Mouse (Mus musculus) liver, embryonic 16.5 days (tissue): ENCODE measurements around the gene Usp5. TPM values are rescaled to one million over a fixed set of nuclear protein-coding genes. Genes with fewer than 3 reads are reported as not detected.

Source experiments
- ATAC-seq: fragments of 200-750 bp; cut with Nextera tagmentation; 2 replicates; pipeline ENCODE4 v1.8.0; 2017; ENCODE audit warnings: low read depth, mild to moderate bottlenecking, moderate number of reproducible peaks, moderate library complexity
- H3K27ac ChIP-seq: fragments of 300-500 bp; sonication (generic); 2 replicates; pipeline ENCODE4 v1.5.1; 2014; ENCODE audit warnings: mild to moderate bottlenecking, low read length
- H3K27me3 ChIP-seq: fragments of 300-500 bp; sonication (generic); 2 replicates; pipeline ENCODE4 v1.6.1; 2014; ENCODE audit warnings: low read depth, low read length, mixed read lengths; ENCODE audit not compliant: control insufficient read depth, insufficient read depth
- H3K36me3 ChIP-seq: fragments of 300-500 bp; sonication (generic); 2 replicates; pipeline ENCODE4 v1.6.1; 2014; ENCODE audit warnings: mild to moderate bottlenecking; ENCODE audit not compliant: control insufficient read depth, insufficient read depth
- H3K4me1 ChIP-seq: fragments of 300-500 bp; sonication (generic); 2 replicates; pipeline ENCODE4 v1.6.1; 2014; ENCODE audit warnings: low read depth, low read length, mixed read lengths; ENCODE audit not compliant: control insufficient read depth
- H3K4me2 ChIP-seq: fragments of 300-500 bp; sonication (generic); 2 replicates; pipeline ENCODE4 v1.6.1; 2014; ENCODE audit warnings: low read depth, low read length, mixed read lengths
- H3K4me3 ChIP-seq: fragments of 300-500 bp; sonication (generic); 2 replicates; pipeline ENCODE4 v1.5.1; 2014; ENCODE audit warnings: low read depth, mild to moderate bottlenecking, low read length
- H3K9ac ChIP-seq: fragments of 300-500 bp; sonication (generic); 2 replicates; pipeline ENCODE4 v1.6.1; 2014; ENCODE audit warnings: low read depth, low read length
- H3K9me3 ChIP-seq: fragments of 300-500 bp; sonication (generic); replicated peaks from 2 replicates; pipeline ENCODE4 v1.6.1; 2016; ENCODE audit warnings: low read length; ENCODE audit not compliant: control insufficient read depth
- WGBS: fragments of 180-500 bp; shearing (Covaris S2); extraction: QIAGEN DNeasy Blood & Tissue Kit; methylation state at CpG from one replicate; pipeline ENCODE4 v1.1.7; 2014; ENCODE audit not compliant: insufficient replicate concordance; 5-methylcytosine and 5-hydroxymethylcytosine counted together
- polyA plus RNA-seq: library from polyadenylated mRNA; unstranded; fragments of >200 nt; fragmentation: Nextera tagmentation; extraction: Ambion mirVana; gene quantifications from 2 replicates; pipeline ENCODE4 v1.2.1, GENCODE M21; 2015

Gene Usp5
- polyA plus RNA-seq, 1 experiment from 2014 or later, result 52.7 TPM

DNA sequence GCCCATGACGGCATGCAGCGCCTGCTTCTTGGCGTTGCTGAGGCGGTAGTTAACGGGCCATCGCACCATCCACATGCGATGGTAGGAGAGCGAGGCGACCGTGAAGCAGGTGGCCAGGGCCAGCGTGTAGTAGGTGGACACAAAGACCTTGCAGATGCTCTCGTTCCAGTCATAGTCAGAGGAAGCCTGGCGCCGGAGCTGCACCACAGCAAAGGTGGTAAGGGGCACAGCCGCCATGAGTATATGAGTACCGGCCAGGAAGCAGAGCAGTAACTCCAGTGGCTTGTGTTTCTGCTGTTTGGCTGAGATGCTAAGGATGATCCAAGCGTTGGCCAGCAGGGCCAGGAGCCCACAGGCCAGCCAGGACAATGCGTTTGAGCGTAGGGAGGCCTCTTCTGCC lies 32.0 kb upstream of the Usp5 start:
- H3K9ac ChIP-seq, result no peak overlapping the region
- no peaks in the 10 kb centered on the region for H3K9me3 ChIP-seq
- no peaks in the 10 kb centered on the region for H3K36me3 ChIP-seq
- no peak overlapping the region for H3K4me2 ChIP-seq
- no peak overlapping the region for H3K4me3 ChIP-seq
- H3K27me3 ChIP-seq, result peaks cover 84% of the 10 kb centered on the region
- H3K27ac ChIP-seq, result no peak overlapping the region
- peaks cover 5% of the 10 kb centered on the region; the same call in 1 of the 2 replicates for H3K4me1 ChIP-seq
- WGBS, result 78% methylated on average over 19 of the region's 19 CpGs
- no peak for ATAC-seq

DNA sequence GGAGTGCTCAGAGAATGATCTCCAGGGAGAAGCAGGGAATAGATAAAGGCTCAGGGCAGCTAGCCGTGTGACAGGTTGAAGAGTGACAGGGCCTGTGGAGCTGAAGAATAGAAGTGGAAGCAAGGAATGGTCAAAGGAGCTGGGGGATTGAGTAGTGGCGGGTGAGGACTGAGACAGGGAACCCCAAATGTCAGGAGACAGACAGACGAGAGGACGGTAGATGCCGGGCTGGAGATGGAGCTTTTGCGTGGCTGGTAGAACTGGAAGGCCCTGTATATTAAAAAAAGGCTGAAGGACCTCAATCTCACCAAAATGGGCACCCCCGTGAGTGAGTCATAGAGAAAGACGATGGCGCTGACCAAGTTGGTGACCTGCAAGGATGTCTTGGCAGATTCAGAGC lies 31.2 kb upstream of the Usp5 start:
- ATAC-seq, result no peak
- Histone ChIP-seq H3K36me3 (no peaks in the 10 kb centered on the region), H3K9ac (no peak overlapping the region), H3K4me1 (peaks cover 5% of the 10 kb centered on the region; the same call in 1 of the 2 replicates), H3K4me2 (no peak overlapping the region), H3K27ac (no peak overlapping the region), H3K27me3 (peaks cover 88% of the 10 kb centered on the region), H3K9me3 (no peaks in the 10 kb centered on the region), H3K4me3 (no peak overlapping the region)
- 65% methylated on average over 9 of the region's 9 CpGs for WGBS

GRCm38 (mm10) chr6:124859725-124860124 lies 30.4 kb upstream of the Usp5 start:
- Histone ChIP-seq H3K27me3 (peaks cover 84% of the 10 kb centered on the region), H3K36me3 (no peaks in the 10 kb centered on the region), H3K27ac (no peak overlapping the region), H3K4me1 (peaks cover 5% of the 10 kb centered on the region; the same call in 1 of the 2 replicates), H3K4me3 (no peak overlapping the region), H3K4me2 (no peak overlapping the region), H3K9ac (no peak overlapping the region), H3K9me3 (no peaks in the 10 kb centered on the region)
- no peak for ATAC-seq
- WGBS, result 3% methylated on average over 12 of the region's 12 CpGs

DNA sequence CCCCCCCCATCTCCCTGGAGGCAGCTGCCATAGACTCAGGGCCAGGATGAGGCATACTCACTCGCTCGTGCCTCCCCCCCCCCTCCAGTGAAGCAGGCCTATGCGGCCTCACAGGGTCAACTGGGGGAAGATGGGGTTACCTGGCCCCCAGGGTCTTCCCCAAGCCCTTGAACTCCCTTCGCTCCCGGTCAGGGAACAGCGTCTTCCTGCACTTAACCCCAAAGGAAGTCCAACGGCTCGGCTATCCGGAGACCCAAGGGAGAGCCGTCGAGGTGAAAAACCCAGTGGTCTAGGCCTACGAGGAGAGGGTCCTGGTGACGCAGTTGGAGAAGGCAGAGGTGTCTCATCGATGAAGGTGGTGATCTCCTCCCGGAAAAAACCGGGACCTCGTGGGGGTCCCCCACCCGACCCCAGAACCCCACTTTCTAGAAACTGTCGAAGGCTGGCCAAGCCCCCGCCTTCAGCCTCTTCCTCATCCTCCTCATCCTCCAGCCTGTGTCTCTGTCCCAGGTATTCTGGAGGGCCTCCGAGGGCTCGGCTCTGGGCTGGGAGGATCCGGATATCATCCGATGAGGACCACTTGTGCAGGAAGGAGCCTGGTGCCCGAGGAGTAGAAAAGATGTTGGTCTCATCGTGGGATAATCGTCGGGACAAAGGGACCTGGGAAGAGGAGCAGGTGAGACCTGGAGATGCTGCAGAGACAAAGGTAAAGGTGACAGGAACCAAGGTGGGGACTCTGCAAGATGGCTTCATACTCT lies 29.5 kb upstream of the Usp5 start:
- no peak overlapping the region for H3K4me2 ChIP-seq
- H3K36me3 ChIP-seq, result no peaks in the 10 kb centered on the region
- no peak overlapping the region for H3K9ac ChIP-seq
- ATAC-seq, result no peak
- H3K4me1 ChIP-seq, result peaks cover 6% of the 10 kb centered on the region
- H3K4me3 ChIP-seq, result no peak overlapping the region
- no peaks in the 10 kb centered on the region for H3K9me3 ChIP-seq
- WGBS, result 61% methylated on average over 28 of the region's 28 CpGs
- peaks cover 78% of the 10 kb centered on the region for H3K27me3 ChIP-seq
- H3K27ac ChIP-seq, result no peak overlapping the region

DNA sequence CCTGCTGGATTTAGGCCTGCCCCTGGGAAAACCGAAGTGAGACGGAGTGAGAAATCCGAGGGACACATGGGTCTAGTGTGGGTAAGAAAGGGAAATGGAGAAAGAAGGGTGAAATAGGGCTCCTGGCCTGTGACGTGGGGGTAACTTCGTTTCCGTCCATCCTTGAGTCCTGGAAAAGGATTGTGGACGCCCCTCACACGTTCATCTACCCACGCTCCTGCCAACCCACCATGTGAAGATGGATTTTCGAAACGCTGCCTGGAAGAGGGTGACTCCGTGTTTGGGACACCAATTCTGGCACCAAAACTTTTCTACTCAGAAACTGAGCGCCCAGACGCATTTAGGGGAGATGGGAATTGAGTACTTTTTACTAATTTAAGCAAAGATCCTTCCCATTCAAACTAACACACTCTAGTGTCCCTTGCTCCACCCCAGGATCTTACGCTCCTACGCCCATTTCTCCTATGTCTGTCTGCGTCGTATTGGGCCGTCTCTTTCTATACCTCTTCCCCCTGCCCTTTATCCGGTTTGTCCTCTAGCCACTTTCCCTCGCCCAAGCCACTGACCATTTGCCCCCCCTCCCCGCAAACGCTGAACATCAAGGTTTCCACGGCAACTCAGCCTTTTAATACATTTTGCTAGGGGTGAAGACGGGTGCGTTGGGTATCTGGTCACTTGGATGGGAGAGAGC lies 28.7 kb upstream of the Usp5 start:
- Histone ChIP-seq H3K9me3 (no peaks in the 10 kb centered on the region), H3K4me3 (peak overlapping the region; percentile 59; the same call in 1 of the 2 replicates), H3K4me1 (peaks cover 2% of the 10 kb centered on the region), H3K27ac (no peak overlapping the region), H3K27me3 (peaks cover 70% of the 10 kb centered on the region), H3K4me2 (peak overlapping the region; percentile 68; the same call in 1 of the 2 replicates), H3K9ac (no peak overlapping the region), H3K36me3 (no peaks in the 10 kb centered on the region)
- WGBS, result 28% methylated on average over 26 of the region's 26 CpGs
- no peak for ATAC-seq

DNA sequence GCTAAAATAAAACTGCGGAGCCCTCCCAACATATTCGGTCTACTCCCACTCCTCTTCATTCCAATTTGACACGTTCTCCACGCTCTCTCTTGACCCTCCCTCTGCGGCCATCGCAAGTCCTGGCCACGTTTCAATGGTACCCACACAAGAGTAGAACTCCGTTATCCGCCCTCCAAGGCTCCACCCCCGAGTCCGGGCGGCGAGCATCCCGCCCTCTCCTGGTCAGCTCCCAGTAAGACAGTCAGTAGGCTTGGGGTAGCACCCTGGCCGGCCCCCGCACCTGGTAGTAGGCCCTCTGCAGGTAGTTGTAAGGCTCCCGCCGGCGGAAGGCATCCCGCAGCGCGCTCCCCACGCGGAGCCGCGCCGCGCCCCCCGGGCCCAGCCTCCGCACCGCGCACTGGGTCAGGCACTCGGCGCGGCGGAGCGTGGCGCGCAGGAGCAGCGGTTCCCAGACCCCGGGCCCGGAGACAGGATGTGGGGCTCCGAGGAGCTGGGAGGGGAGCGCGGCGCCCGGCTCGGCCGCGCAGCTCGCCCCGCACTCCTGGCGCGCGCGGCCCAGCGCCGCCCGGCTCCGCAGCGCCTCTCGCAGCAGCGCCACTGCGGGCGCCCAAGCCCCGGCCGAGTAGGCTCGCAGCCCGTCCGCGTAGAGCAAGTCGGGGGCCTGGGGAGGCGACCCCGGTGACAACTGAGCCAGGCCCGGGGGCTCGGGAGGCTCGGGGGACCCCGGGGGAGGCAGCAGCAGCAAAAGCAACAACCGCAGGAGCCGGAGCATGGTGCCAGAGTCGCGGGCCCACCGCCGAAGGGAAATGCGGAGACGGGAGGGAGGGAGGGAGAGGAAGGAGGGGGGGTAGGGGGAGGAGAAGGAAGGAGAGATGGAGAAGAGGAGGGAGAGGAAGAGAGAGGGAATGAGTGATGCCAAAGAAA lies 27.9 kb upstream of the Usp5 start, which contains the start of gene P3h3:
Gene P3h3 (minus strand): TSS at position 837 of the 924 bp plus-strand sequence.
- Histone ChIP-seq H3K27ac (no peak within 1 kb of the TSS), H3K9me3 (no peaks in the 10 kb centered on the region), H3K4me2 (peak within 1 kb of the TSS; percentile 68), H3K27me3 (peaks cover 62% of the 10 kb centered on the region), H3K4me1 (peaks cover 2% of the 10 kb centered on the region), H3K36me3 (no peaks in the 10 kb centered on the region), H3K9ac (peak within 1 kb of the TSS; percentile 47; the same call in 1 of the 2 replicates), H3K4me3 (peak within 1 kb of the TSS; percentile 59)
- under 1% methylated on average over 86 of the region's 86 CpGs for WGBS
- ATAC-seq, result peak; percentile 45; the same call in 1 of the 2 replicates

- Histone ChIP-seq H3K4me3 (no peak overlapping the region), H3K4me1 (peaks cover 2% of the 10 kb centered on the region), H3K27me3 (peaks cover 54% of the 10 kb centered on the region), H3K9ac (no peak overlapping the region), H3K27ac (no peak overlapping the region), H3K36me3 (no peaks in the 10 kb centered on the region), H3K9me3 (no peaks in the 10 kb centered on the region), H3K4me2 (no peak overlapping the region)
- 16% methylated on average over 14 of the region's 14 CpGs for WGBS
- no peak for ATAC-seq
Measured at GRCm38 (mm10) chr6:124856321-124856720, 27.0 kb upstream of the Usp5 start.

- H3K27ac ChIP-seq, result no peak overlapping the region
- peaks cover 48% of the 10 kb centered on the region for H3K27me3 ChIP-seq
- no peak overlapping the region for H3K4me3 ChIP-seq
- H3K4me1 ChIP-seq, result peaks cover 2% of the 10 kb centered on the region
- no peak overlapping the region for H3K4me2 ChIP-seq
- no peak overlapping the region for H3K9ac ChIP-seq
- 47% methylated on average over 12 of the region's 12 CpGs for WGBS
- ATAC-seq, result no peak
- no peaks in the 10 kb centered on the region for H3K9me3 ChIP-seq
- H3K36me3 ChIP-seq, result no peaks in the 10 kb centered on the region
Measured at GRCm38 (mm10) chr6:124854647-124855046, 25.4 kb upstream of the Usp5 start.
